Mouse (Mus musculus) neural tube, embryonic 14.5 days (tissue): ENCODE measurements around the gene Ngrn. TPM values are rescaled to one million over a fixed set of nuclear protein-coding genes. Genes with fewer than 3 reads are reported as not detected.

Experiments
- ATAC-seq: fragments of 200-750 bp; cut with Nextera tagmentation; 2 replicates; pipeline ENCODE4 v1.8.0; 2017; ENCODE audit warnings: low read depth, mild to moderate bottlenecking, moderate TSS enrichment, moderate library complexity
- H3K27ac ChIP-seq: fragments of 300-500 bp; sonication (generic); 2 replicates; pipeline ENCODE4 v1.5.1; 2014; ENCODE audit warnings: low read depth, mild to moderate bottlenecking, control low read depth, low read length, moderate library complexity, mixed read lengths
- H3K27me3 ChIP-seq: fragments of 300-500 bp; sonication (generic); 2 replicates; pipeline ENCODE4 v1.6.1; 2014; ENCODE audit warnings: low read length; ENCODE audit not compliant: control insufficient read depth, insufficient read depth
- H3K36me3 ChIP-seq: fragments of 300-500 bp; sonication (generic); 2 replicates; pipeline ENCODE4 v1.6.1; 2014; ENCODE audit warnings: low read length, mixed read lengths; ENCODE audit not compliant: control insufficient read depth, insufficient read depth
- H3K4me1 ChIP-seq: fragments of 300-500 bp; sonication (generic); 2 replicates; pipeline ENCODE4 v1.6.1; 2014; ENCODE audit warnings: low read length; ENCODE audit not compliant: control insufficient read depth, insufficient read depth
- H3K4me2 ChIP-seq: fragments of 300-500 bp; sonication (generic); 2 replicates; pipeline ENCODE4 v1.6.1; 2014; ENCODE audit warnings: mild to moderate bottlenecking, low read depth, low read length, control low read depth
- H3K4me3 ChIP-seq: fragments of 300-500 bp; sonication (generic); 2 replicates; pipeline ENCODE4 v1.5.1; 2014; ENCODE audit warnings: low read depth, low read length, control low read depth, mixed read lengths
- H3K9ac ChIP-seq: fragments of 300-500 bp; sonication (generic); replicated peaks from 2 replicates; pipeline ENCODE4 v1.6.1; 2014; ENCODE audit warnings: low read depth, mild to moderate bottlenecking, control low read depth, low read length, mixed read lengths
- H3K9me3 ChIP-seq: fragments of 300-500 bp; sonication (generic); 2 replicates; pipeline ENCODE4 v1.6.1; 2016; ENCODE audit warnings: low read length; ENCODE audit not compliant: control insufficient read depth
- WGBS: fragments of 180-500 bp; shearing (Covaris S2); extraction: QIAGEN DNeasy Blood & Tissue Kit; methylation state at CpG from one replicate; pipeline ENCODE4 v1.1.7; 2014; 5-methylcytosine and 5-hydroxymethylcytosine counted together
- polyA plus RNA-seq: library from polyadenylated mRNA; unstranded; fragments of >200 nt; fragmentation: Nextera tagmentation; extraction: Ambion mirVana; gene quantifications from 2 replicates; pipeline ENCODE4 v1.2.1, GENCODE M21; 2014

The Ngrn gene
- polyA plus RNA-seq, 1 experiment from 2014 or later, result 70.2 TPM

- no peak overlapping the region for H3K9ac ChIP-seq
- no peak overlapping the region for H3K4me2 ChIP-seq
- WGBS, result 16% methylated on average over 6 of the region's 6 CpGs
These were observed 30.8 kb upstream of the Ngrn start for GRCm38 (mm10) chr7:80230196-80230595.

DNA sequence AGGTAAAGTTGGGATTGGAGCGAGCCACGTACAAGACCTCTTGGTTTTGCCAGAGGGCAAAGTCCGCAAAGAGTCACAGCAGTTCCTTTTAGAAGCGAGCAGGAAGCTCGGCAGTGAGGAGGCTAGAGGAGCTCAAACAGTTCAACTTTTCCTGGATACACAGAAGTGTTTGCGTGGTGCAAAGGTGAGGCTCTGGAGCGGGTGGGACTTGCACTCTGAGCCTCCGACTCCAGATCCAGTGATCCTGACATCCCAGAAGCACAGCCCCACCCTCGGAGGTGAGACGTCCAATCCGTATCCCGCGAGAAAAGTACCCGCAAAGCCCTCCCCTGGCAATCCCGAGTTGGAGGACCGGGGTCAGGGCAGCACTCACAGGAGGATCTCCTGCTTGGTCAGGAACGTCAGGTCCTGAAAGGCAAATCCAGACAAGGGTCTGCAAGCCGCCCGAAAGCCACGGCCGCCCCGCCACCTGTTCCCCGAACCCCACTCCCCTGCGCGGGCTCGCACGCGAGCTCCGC lies 29.0 kb upstream of the Ngrn start:
- Histone ChIP-seq H3K27me3 (no peaks in the 10 kb centered on the region), H3K36me3 (peaks cover 2% of the 10 kb centered on the region), H3K4me2 (peak overlapping the region; percentile 64), H3K4me3 (peak overlapping the region; percentile 73), H3K9me3 (no peaks in the 10 kb centered on the region), H3K27ac (no peak overlapping the region), H3K4me1 (peaks cover 13% of the 10 kb centered on the region), H3K9ac (peak overlapping the region; percentile 53)
- under 1% methylated on average over 29 of the region's 29 CpGs for WGBS
- no peak; the same call in 1 of the 2 replicates for ATAC-seq

More at GRCm38 (mm10) chr7:80230196-80230595, 30.8 kb upstream of the Ngrn start:
- Histone ChIP-seq H3K36me3 (peaks cover 10% of the 10 kb centered on the region), H3K4me3 (no peak overlapping the region), H3K27ac (no peak overlapping the region), H3K9me3 (no peaks in the 10 kb centered on the region), H3K27me3 (no peaks in the 10 kb centered on the region), H3K4me1 (peaks cover 13% of the 10 kb centered on the region)
- no peak for ATAC-seq

DNA sequence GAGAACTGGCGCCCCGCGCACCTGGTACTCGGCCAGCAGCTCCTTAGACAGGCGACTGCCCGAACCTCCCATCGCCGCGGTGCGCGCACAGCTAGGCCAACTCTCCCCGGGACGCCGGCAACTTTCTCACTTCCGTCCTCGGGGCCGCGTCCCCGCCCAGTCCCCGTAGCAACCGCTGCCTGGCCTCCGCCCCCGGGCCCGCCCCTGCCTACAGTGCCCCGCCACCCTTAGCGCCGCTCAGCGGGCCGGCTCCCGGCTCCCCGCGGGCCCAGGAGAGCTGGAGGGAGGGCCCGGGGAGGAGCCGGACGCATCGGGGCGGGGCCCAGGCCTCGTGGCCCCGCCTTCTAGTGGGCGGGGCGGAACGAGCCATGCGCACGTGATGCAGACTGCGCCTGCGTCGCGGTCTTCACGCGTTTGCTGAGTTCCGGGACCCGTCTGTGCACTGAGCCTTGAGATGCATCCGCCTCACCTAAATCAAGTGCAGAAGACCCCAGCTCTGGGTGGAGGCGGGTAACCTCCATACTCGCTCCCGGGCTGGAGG lies 28.5 kb upstream of the Ngrn start, which contains the start of the genes Cib1 and Gdpgp1:
TSS of gene Cib1 (minus strand) at position 325 of the 541 bp plus-strand sequence.
TSS of gene Gdpgp1 (plus strand) at position 377 of the 541 bp plus-strand sequence.
- Histone ChIP-seq H3K27ac (no peak within 1 kb of the TSS), H3K9ac (peak within 1 kb of the TSS; percentile 54), H3K4me1 (peaks cover 13% of the 10 kb centered on the region), H3K4me2 (peak within 1 kb of the TSS; percentile 64), H3K4me3 (peak within 1 kb of the TSS; percentile 73), H3K36me3 (no peaks in the 10 kb centered on the region; the same call in 1 of the 2 replicates), H3K9me3 (no peaks in the 10 kb centered on the region), H3K27me3 (no peaks in the 10 kb centered on the region)
- ATAC-seq, result peak; percentile 94
- 1% methylated on average over 52 of the region's 56 CpGs for WGBS

- 70% methylated on average over 9 of the region's 9 CpGs for WGBS
- Histone ChIP-seq H3K4me3 (no peak overlapping the region; the same call in 1 of the 2 replicates), H3K27ac (no peak overlapping the region), H3K27me3 (no peaks in the 10 kb centered on the region), H3K4me2 (peak overlapping the region; percentile 64), H3K9me3 (no peaks in the 10 kb centered on the region), H3K36me3 (peaks cover 3% of the 10 kb centered on the region; the same call in 1 of the 2 replicates), H3K9ac (no peak overlapping the region), H3K4me1 (peaks cover 13% of the 10 kb centered on the region)
- no peak for ATAC-seq
These were observed 27.2 kb upstream of the Ngrn start for GRCm38 (mm10) chr7:80233799-80234198.

GRCm38 (mm10) chr7:80238542-80238941 lies 22.5 kb upstream of the Ngrn start:
- ATAC-seq, result no peak
- Histone ChIP-seq H3K4me2 (no peak overlapping the region), H3K9me3 (no peaks in the 10 kb centered on the region), H3K4me1 (peaks cover 6% of the 10 kb centered on the region; the same call in 1 of the 2 replicates), H3K36me3 (peaks cover 14% of the 10 kb centered on the region; the same call in 1 of the 2 replicates), H3K9ac (no peak overlapping the region), H3K4me3 (no peak overlapping the region), H3K27ac (no peak overlapping the region), H3K27me3 (no peaks in the 10 kb centered on the region)
- WGBS, result 88% methylated on average over 10 of the region's 10 CpGs

DNA sequence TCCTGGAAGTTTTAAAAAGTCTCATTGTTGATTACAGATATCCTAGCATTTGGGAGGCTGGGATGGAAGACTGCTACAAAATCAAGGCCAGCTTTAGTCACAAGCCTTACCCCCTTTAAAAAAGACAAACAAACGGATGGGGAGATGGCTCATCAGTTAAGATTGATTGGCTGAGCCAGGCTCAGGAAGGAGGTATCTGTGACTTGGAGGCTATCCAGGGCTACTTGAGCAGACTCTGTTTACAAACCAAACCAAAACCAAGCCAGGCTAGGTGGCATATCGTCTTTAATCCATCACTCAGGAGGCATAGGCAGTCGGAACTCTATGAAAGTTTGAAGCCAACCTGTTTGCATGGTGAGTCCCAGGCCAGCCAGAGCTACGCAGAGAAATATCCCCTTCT lies 19.4 kb upstream of the Ngrn start:
- no peaks in the 10 kb centered on the region for H3K4me1 ChIP-seq
- 88% methylated on average over 4 of the region's 4 CpGs for WGBS

GRCm38 (mm10) chr7:80244851-80245250 lies 16.2 kb upstream of the Ngrn start:
- no peak overlapping the region for H3K4me3 ChIP-seq
- 95% methylated on average over 4 of the region's 4 CpGs for WGBS
- no peak for ATAC-seq
- H3K36me3 ChIP-seq, result peaks cover 4% of the 10 kb centered on the region; the same call in 1 of the 2 replicates
- no peaks in the 10 kb centered on the region for H3K9me3 ChIP-seq
- no peak overlapping the region for H3K9ac ChIP-seq
- no peaks in the 10 kb centered on the region for H3K27me3 ChIP-seq
- H3K27ac ChIP-seq, result no peak overlapping the region
- H3K4me1 ChIP-seq, result no peaks in the 10 kb centered on the region
- H3K4me2 ChIP-seq, result no peak overlapping the region

More for the DNA sequence above, 19.4 kb upstream of the Ngrn start:
- ATAC-seq, result no peak
- no peak overlapping the region for H3K4me3 ChIP-seq
- H3K4me2 ChIP-seq, result no peak overlapping the region
- no peak overlapping the region for H3K27ac ChIP-seq
- H3K9me3 ChIP-seq, result no peaks in the 10 kb centered on the region
- no peaks in the 10 kb centered on the region for H3K27me3 ChIP-seq
- peaks cover 14% of the 10 kb centered on the region; the same call in 1 of the 2 replicates for H3K36me3 ChIP-seq
- no peak overlapping the region for H3K9ac ChIP-seq

GRCm38 (mm10) chr7:80246148-80246721 lies 14.8 kb upstream of the Ngrn start, which contains the start of gene Ttll13:
Ttll13 (plus strand) TSS chr7:80246376.
- Histone ChIP-seq H3K9ac (peak within 1 kb of the TSS; percentile 63), H3K9me3 (no peaks in the 10 kb centered on the region), H3K4me1 (no peaks in the 10 kb centered on the region), H3K4me2 (peak within 1 kb of the TSS; percentile 56), H3K36me3 (no peaks in the 10 kb centered on the region), H3K27ac (peak within 1 kb of the TSS; percentile 87), H3K27me3 (no peaks in the 10 kb centered on the region), H3K4me3 (peak within 1 kb of the TSS; percentile 60)
- peak; percentile 98 for ATAC-seq
- WGBS, result under 1% methylated on average over 48 of the region's 48 CpGs

DNA sequence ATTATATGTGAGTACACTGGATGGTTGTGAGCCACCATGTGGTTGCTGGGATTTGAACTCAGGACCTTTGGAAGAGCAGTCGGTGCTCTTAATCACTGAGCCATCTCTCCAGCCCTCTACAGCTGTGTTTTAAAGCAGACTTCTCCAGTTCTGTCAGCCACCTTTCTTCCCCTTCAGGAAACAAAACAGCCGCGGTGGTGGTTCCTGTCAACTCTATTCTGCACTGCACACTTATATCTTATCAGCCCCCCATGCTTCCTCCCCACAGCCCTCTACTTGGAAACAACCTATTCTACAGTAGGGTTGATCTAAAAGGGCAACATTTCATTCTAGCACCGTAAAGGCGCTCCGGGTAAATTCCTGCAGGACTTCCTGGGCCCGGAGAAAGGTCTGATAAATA lies 14.2 kb upstream of the Ngrn start:
- no peak overlapping the region for H3K9ac ChIP-seq
- WGBS, result 64% methylated on average over 7 of the region's 7 CpGs
- H3K4me3 ChIP-seq, result peak overlapping the region; percentile 60
- no peaks in the 10 kb centered on the region for H3K36me3 ChIP-seq
- ATAC-seq, result no peak
- H3K9me3 ChIP-seq, result no peaks in the 10 kb centered on the region
- no peaks in the 10 kb centered on the region for H3K27me3 ChIP-seq
- no peak overlapping the region for H3K27ac ChIP-seq
- H3K4me1 ChIP-seq, result no peaks in the 10 kb centered on the region
- H3K4me2 ChIP-seq, result peak overlapping the region; percentile 56
